Mouse (Mus musculus) kidney, adult 2 months (tissue): Measurements from ENCODE around the gene Tdgf1. TPM values are rescaled to one million over a fixed set of nuclear protein-coding genes. Genes with fewer than 3 reads are reported as not detected.

Experiments
- DNase-seq: peaks from one replicate; pipeline ENCODE4 v3.0.0; 2021
- H3K27ac ChIP-seq: fragments of 200-500 bp; 2 replicates; pipeline ENCODE4 v1.5.1; 2012; ENCODE audit warnings: low read depth, low read length, control low read depth, inconsistent platforms; ENCODE audit not compliant: insufficient read depth
- H3K27me3 ChIP-seq: fragments of 200-500 bp; replicated peaks from 2 replicates; pipeline ENCODE4 v1.6.1; 2012; ENCODE audit warnings: mild to moderate bottlenecking, moderate library complexity, low read length, inconsistent platforms; ENCODE audit not compliant: control insufficient read depth, insufficient read depth
- H3K36me3 ChIP-seq: fragments of 200-500 bp; 2 replicates; pipeline ENCODE4 v1.6.1; 2012; ENCODE audit warnings: mild to moderate bottlenecking, moderate library complexity, low read length, inconsistent platforms; ENCODE audit not compliant: control insufficient read depth, insufficient read depth
- H3K4me1 ChIP-seq: fragments of 200-500 bp; 2 replicates; pipeline ENCODE4 v1.6.1; 2011; ENCODE audit warnings: low read length; ENCODE audit not compliant: control insufficient read depth, insufficient read depth
- H3K4me3 ChIP-seq: fragments of 200-500 bp; 2 replicates; pipeline ENCODE4 v1.5.1; 2011; ENCODE audit warnings: mild to moderate bottlenecking, low read depth, low read length, control low read depth; ENCODE audit not compliant: insufficient read depth
- CTCF ChIP-seq: fragments of 200-500 bp; conservative IDR thresholded peaks from 2 replicates; pipeline ENCODE4 v1.5.1; 2011; ENCODE audit warnings: low read depth, mild to moderate bottlenecking, control low read depth, low read length, moderate library complexity, mixed read lengths; ENCODE audit not compliant: insufficient read depth, insufficient read length
- POLR2A ChIP-seq: fragments of 200-500 bp; IDR thresholded peaks from one replicate; pipeline ENCODE4 v1.6.1; 2011; ENCODE audit warnings: low read depth, low read length, control low read depth
- WGBS: fragments of 180-500 bp; shearing (Covaris S2); methylation state at CpG from one replicate; pipeline ENCODE4 v1.1.7; 2018; 5-methylcytosine and 5-hydroxymethylcytosine counted together
- polyA plus RNA-seq: library from polyadenylated mRNA; depleted of rRNA; stranded (reverse); fragments of >200 nt; gene quantifications from 2 replicates; pipeline ENCODE4 v1.2.3, GENCODE M21; 2012; rRNA removed

Gene Tdgf1
- polyA plus RNA-seq, 1 experiment = not detected

DNA sequence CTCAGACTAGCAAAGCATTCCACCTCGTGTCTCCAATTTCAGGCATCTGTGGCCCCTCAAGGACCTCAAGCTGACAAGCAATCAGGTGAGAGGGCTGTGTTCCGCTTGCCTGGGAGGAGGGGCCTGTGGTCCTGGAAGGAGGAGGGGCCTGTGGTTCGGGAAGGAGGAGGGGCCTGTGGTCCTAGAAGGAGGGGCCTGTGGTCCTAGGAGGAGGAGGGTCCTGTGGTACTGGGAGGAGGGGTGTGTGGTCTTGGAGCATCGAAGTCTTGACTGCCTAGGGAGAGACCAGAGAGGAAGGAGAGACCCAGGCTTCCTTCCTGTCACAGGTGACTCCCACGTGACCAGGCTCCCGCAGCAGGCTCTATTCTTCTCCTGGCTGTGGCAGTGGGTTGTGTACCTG is 49.4 kb downstream of the Tdgf1 start:
- WGBS = 39% methylated on average over 6 of the region's 6 CpGs
- Histone ChIP-seq H3K27ac (no peak overlapping the region), H3K4me3 (no peak overlapping the region), H3K4me1 (no peaks in the 10 kb centered on the region; the same call in 1 of the 2 replicates), H3K27me3 (no peaks in the 10 kb centered on the region), H3K36me3 (peaks cover 4% of the 10 kb centered on the region)
- no peak for DNase-seq
- no peak for TF ChIP-seq POLR2A
- TF ChIP-seq CTCF = no peak

DNA sequence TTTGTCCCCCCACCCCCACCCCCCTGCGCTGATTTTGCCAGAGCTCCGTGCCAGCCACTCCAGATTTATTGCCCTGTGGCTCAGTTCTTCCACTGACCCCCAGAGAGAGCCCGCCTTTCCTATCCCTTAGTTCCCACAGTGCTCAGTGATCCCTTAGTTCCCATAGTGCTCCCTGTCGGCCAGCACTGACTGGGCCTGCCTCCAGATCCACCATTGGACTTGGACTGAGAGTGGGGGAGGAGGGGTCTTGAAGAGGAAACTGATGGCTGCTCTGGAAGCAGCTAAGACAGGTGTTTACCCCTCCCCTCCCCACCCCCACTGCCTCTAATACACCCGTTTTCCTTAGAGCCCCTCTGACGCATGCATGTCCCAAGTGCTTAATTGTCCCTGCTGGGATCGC is 50.0 kb downstream of the Tdgf1 start:
- TF ChIP-seq CTCF (no peak), POLR2A (no peak)
- H3K4me1 ChIP-seq = no peaks in the 10 kb centered on the region; the same call in 1 of the 2 replicates
- no peak for DNase-seq
- 59% methylated on average over 7 of the region's 7 CpGs for WGBS
- H3K4me3 ChIP-seq = no peak overlapping the region
- H3K27ac ChIP-seq = no peak overlapping the region
- H3K27me3 ChIP-seq = no peaks in the 10 kb centered on the region
- H3K36me3 ChIP-seq = peaks cover 4% of the 10 kb centered on the region

DNA sequence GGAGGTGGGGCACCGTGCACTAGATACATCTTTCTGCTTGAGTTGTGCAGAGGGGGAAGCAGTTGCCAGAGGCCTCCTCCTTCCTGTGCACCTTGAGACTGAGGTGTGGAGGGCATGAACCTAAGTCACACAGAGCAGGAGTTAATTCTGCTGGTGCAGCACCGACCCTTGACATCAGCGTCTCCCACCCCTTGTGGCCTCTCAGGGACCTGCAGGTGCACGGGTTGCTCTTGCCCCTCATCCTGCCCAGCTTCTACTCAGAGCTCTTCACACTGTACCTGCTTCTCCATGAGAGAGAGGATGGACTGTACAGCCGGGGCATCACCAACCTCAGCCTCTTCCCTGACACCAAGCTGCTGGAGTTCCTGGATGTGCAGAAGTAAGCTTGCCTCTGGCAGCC is 50.5 kb downstream of the Tdgf1 start:
- TF ChIP-seq CTCF = no peak
- TF ChIP-seq POLR2A = no peak
- H3K27me3 ChIP-seq = no peaks in the 10 kb centered on the region
- no peak overlapping the region for H3K27ac ChIP-seq
- H3K4me1 ChIP-seq = no peaks in the 10 kb centered on the region; the same call in 1 of the 2 replicates
- no peak for DNase-seq
- 45% methylated on average over 5 of the region's 5 CpGs for WGBS
- peaks cover 4% of the 10 kb centered on the region for H3K36me3 ChIP-seq
- H3K4me3 ChIP-seq = no peak overlapping the region

DNA sequence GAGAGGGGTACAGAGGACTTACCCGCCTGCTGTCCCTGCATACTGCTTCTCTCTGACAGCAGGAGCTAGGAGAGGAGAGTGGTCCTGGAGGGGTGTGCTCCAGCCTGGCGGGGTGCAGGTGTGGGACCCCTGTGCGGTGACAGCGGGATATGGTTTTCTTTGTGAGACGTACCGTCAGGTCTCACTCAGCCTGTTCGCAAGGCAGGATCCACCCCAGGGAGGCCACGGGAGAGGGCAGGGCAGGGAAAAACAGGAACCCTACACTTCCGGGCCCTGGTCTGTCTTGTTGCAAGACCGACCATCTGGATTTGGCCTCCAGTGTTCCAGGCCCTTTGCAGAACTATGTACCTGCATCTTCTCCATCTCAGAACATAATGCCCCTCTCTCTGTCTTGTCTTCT is 52.5 kb downstream of the Tdgf1 start:
- DNase-seq = no peak
- no peak overlapping the region for H3K4me3 ChIP-seq
- no peak overlapping the region for H3K27ac ChIP-seq
- no peaks in the 10 kb centered on the region for H3K27me3 ChIP-seq
- peaks cover 4% of the 10 kb centered on the region for H3K36me3 ChIP-seq
- TF ChIP-seq POLR2A = no peak
- 72% methylated on average over 10 of the region's 10 CpGs for whole genome bisulfite sequencing
- H3K4me1 ChIP-seq = peaks cover 7% of the 10 kb centered on the region; the same call in 1 of the 2 replicates

DNA sequence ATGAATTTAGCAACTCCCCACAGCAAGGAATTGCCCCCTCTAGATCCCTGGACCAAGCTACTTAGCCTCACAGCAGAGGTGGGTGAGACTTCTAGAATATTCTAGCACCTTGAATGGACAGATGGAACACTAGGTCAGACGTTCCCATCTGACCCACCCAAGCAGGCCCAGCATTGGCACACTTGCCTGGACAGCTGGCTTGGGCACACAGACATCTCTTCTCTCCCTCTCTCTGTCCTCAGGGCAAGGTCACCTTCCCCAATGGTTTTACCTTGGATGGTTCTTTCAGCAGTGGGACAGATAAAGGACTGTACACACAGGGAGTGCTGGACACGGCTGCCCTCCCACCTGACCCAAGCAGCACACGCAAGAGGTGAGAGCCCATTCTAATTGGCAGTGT is 53.4 kb downstream of the Tdgf1 start:
- WGBS = 97% methylated on average over 3 of the region's 3 CpGs
- TF ChIP-seq CTCF (no peak), POLR2A (no peak)
- DNase-seq = no peak
- H3K36me3 ChIP-seq = no peaks in the 10 kb centered on the region
- no peak overlapping the region for H3K27ac ChIP-seq
- H3K4me1 ChIP-seq = peaks cover 7% of the 10 kb centered on the region; the same call in 1 of the 2 replicates
- no peak overlapping the region for H3K4me3 ChIP-seq
- no peaks in the 10 kb centered on the region for H3K27me3 ChIP-seq

DNA sequence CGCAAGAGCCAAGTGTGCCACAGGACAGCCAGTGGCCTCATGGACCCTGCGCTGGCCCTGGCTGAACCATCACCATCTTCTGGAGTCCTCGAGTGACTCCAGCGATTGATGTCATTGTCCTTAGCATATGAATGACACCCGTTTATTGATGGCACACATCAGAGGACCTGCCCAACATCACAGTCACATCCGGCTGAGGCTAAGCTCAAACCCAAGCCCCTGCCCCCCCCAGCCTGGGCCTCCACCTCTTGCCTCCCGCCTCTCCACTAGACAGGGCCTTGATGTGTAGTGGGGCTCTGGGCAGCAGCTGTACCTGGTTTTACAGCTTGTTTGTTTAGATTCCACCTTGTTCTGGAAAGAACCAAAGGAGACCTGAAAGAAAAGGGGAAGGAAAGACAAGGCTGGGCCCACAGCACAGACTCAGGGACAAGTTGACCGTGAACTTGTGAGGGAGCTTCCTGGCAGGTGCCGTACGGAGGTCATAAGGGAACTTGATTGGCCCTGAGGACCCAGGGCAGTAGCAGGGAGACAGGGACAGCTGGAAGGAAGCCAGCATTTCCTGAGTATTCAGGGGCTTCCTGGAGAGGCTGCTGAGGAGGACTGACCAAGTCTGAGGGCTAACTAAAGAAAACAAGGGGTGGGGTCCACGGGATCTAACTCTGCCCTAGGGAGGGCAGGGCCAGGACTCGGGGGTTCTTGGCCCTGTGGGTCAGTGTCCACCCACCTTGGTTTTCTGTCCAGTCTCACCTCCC is 54.7 kb downstream of the Tdgf1 start:
- no peaks in the 10 kb centered on the region for H3K27me3 ChIP-seq
- TF ChIP-seq POLR2A = no peak
- TF ChIP-seq CTCF = no peak
- DNase-seq = peak; percentile 73
- no peak overlapping the region for H3K4me3 ChIP-seq
- no peak overlapping the region for H3K27ac ChIP-seq
- no peaks in the 10 kb centered on the region for H3K36me3 ChIP-seq
- 68% methylated on average over 12 of the region's 12 CpGs for WGBS
- peaks cover 7% of the 10 kb centered on the region; the same call in 1 of the 2 replicates for H3K4me1 ChIP-seq

DNA sequence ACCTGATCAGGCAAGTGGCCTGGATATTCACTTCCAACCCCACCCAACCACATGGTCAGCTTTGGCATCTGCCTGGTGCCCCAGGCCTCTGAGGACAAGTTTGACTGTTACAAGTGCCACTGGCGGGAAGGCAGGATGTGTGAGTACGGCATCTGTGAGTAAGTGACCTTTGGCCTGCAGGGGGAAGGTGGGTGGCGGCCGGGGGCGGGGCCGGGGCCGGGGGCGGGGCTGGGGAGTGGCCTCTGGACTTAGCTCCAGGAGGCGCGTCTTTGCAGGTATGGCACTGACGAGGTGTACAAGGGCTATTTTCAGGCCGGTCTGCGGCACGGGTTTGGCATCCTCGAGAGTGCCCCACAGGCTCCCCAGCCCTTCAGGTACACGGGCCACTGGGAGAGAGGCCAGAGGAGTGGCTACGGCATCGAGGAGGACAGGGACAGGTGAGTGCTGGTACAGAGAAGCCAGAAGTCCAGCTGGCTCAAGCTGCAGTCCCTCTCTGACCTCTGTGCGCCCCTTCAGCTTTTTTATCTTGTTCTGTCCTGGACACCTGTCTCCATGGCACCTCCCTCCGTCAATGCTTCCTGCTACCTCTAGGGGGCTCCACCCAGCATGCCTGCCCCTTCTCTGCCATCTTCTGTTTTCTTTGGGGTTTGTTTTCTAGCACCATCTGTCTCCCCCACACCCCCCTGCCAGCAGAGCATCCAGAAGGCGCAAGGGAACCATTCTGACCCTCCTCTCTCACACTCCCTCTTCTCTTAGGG is 55.8 kb downstream of the Tdgf1 start:
- no peaks in the 10 kb centered on the region for H3K27me3 ChIP-seq
- no peak overlapping the region for H3K27ac ChIP-seq
- no peaks in the 10 kb centered on the region for H3K36me3 ChIP-seq
- H3K4me1 ChIP-seq = peaks cover 7% of the 10 kb centered on the region; the same call in 1 of the 2 replicates
- TF ChIP-seq CTCF = peak; percentile 40
- no peak for TF ChIP-seq POLR2A
- DNase-seq = peak; percentile 73
- 22% methylated on average over 21 of the region's 21 CpGs for WGBS
- H3K4me3 ChIP-seq = no peak overlapping the region

Other genes with a start within 250 kb of the Tdgf1 start
- gene Myl3, start 204.3 kb downstream of the Tdgf1 start, polyA plus RNA-seq = 1.6 and 11.5 TPM in 2 replicates
- gene Pth1r, start 199.0 kb downstream of the Tdgf1 start, polyA plus RNA-seq = 740 and 847 TPM in 2 replicates
- gene Prss42, start 148.0 kb downstream of the Tdgf1 start, polyA plus RNA-seq = not detected in 2 replicates
- gene Prss44, start 132.2 kb downstream of the Tdgf1 start, polyA plus RNA-seq = not detected in 2 replicates
- gene Prss43, start 119.5 kb downstream of the Tdgf1 start, polyA plus RNA-seq = not detected in 2 replicates
- gene Prss45, start 111.6 kb downstream of the Tdgf1 start, polyA plus RNA-seq = not detected in 2 replicates
- gene Prss46, start 101.7 kb downstream of the Tdgf1 start, polyA plus RNA-seq = not detected in 2 replicates
- gene Prss50, start 88.2 kb downstream of the Tdgf1 start, polyA plus RNA-seq = not detected in 2 replicates
- 32.3 and 40.8 TPM in 2 replicates for gene Als2cl, start 66.3 kb downstream of the Tdgf1 start, polyA plus RNA-seq
- 7.9 and 9.5 TPM in 2 replicates for gene Tmie, start 66.0 kb downstream of the Tdgf1 start, polyA plus RNA-seq
- not detected in 2 replicates for gene Fam240a, start 29.3 kb downstream of the Tdgf1 start, polyA plus RNA-seq
- 0.05 and 0.56 TPM in 2 replicates for gene Lrrc2, start 5.4 kb upstream of the Tdgf1 start, polyA plus RNA-seq
- gene Rtp3, start 44.4 kb upstream of the Tdgf1 start, polyA plus RNA-seq = 9.8 and 11.4 TPM in 2 replicates
- 0.39 and 0.63 TPM in 2 replicates for gene Ltf, start 73.1 kb upstream of the Tdgf1 start, polyA plus RNA-seq
- 11.1 and 13.8 TPM in 2 replicates for gene Ccrl2, start 111.4 kb upstream of the Tdgf1 start, polyA plus RNA-seq
- gene Lrrfip2, start 171.4 kb upstream of the Tdgf1 start, polyA plus RNA-seq = 10.7 and 12.7 TPM in 2 replicates